Mouse (Mus musculus) cortical plate, adult 2 months (tissue): Measurements from ENCODE around the gene Ccdc8.

Experiments used
- CTCF ChIP-seq: fragments of 200-500 bp; IDR thresholded peaks from 2 replicates; pipeline ENCODE4 v1.5.1; 2011; ENCODE audit warnings: mild to moderate bottlenecking, control low read depth, low read length; ENCODE audit not compliant: insufficient read depth; ENCODE audit errors: extremely low read depth
- POLR2A ChIP-seq: fragments of 200-500 bp; IDR thresholded peaks from 2 replicates; pipeline ENCODE4 v1.6.1; 2011; ENCODE audit warnings: mild to moderate bottlenecking, low read length, control low read depth; ENCODE audit not compliant: insufficient read depth; ENCODE audit errors: extremely low read depth

- no peak for TF ChIP-seq CTCF
- no peak for TF ChIP-seq POLR2A
Measured at GRCm38 (mm10) chr7:16955712-16956111, 36.8 kb upstream of the Ccdc8 start.
